Comparison of ENCODE assay signal across 11 mouse cellular contexts in the genomic region with DNA sequence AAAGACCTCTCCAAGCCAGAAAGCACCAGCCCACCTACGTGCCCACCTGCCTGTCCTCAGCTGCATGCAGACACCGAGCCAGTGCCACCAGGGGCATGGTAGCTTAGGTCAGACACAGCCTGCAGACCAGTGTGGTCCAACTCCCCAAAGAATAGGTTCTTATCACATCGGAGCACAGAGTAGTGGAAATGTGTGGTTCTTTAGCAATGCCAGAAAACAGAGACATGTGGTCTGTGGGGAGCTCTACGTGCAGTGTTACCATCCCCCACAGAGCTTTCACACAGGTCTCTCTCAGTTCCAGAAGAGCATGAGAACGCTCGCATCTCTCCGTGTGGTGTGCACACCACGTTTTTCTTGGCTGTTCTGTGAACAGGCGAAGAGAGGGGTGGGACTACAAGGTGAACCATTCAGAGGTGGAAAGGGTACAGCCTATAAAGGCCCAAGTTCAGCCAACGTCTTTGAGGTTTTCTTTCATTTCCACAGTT. TPM values are rescaled to one million over a fixed set of nuclear protein-coding genes. Genes with fewer than 3 reads are reported as not detected.
DNase-seq lines count a peak whose midpoint lies in the region; ATAC-seq and TF ChIP-seq lines count a peak whose summit lies in the region.
"Had no signal": no experiment of that assay in that cellular context is flagged by ENCODE, and none has a peak within 500 bp of the region (broad histone marks: within the 10 kb centered on the region; RNA-seq: fewer than 3 reads in every experiment).

No protein-coding gene starts in this region.

- H3K27ac ChIP-seq in heart, adult 2 months = peak overlapping the region; percentile 72
- H3K27ac ChIP-seq in limb, embryonic 10.5 days = 0 out of 2 replicates have a peak overlapping the region, but pooled peaks have one; percentile 32
- no peak overlapping the region for H3K27ac ChIP-seq in forebrain, embryonic 16.5 days (ENCODE audit: low read length)
- H3K27ac ChIP-seq: midbrain, embryonic 10.5 days had no signal

- TF ChIP-seq CTCF in heart, adult 2 months (IDR thresholded peaks at IDR 0.05) = no peak

- TF ChIP-seq POLR2A in heart, adult 2 months (IDR thresholded peaks at IDR 0.05; ENCODE audit: insufficient read depth, low read depth, low read length) = no peak

- no peaks in the 10 kb centered on the region for H3K27me3 ChIP-seq in heart, adult 2 months (ENCODE audit: control insufficient read depth, insufficient read depth, low read length)
- H3K27me3 ChIP-seq in limb, embryonic 10.5 days (ENCODE audit: low read depth, poor library complexity, severe bottlenecking) = no peaks in the 10 kb centered on the region
- no peaks in the 10 kb centered on the region for H3K27me3 ChIP-seq in forebrain, embryonic 16.5 days (replicated peaks; ENCODE audit: control insufficient read depth, insufficient read depth, low read length)

- DNase-seq in heart, adult 2 months = no peak
- no peak for DNase-seq in heart, postnatal 25 days (ENCODE audit: low spot score)
- no peak for DNase-seq in limb, embryonic 10.5 days (ENCODE audit: low spot score)
- no peak for DNase-seq in ovary, postnatal 14 days (ENCODE audit: low spot score)
- no peak for DNase-seq in gastrocnemius, postnatal 4 days (ENCODE audit: low spot score in 2 of 2)
- DNase-seq: cerebellum, adult 18-20 months; gastrocnemius, postnatal 25 days had no signal

- no peaks in the 10 kb centered on the region for H3K9me3 ChIP-seq in limb, embryonic 10.5 days (replicated peaks)
- H3K9me3 ChIP-seq in forebrain, embryonic 16.5 days (ENCODE audit: control insufficient read depth, low read length) = no peaks in the 10 kb centered on the region
- H3K9me3 ChIP-seq: midbrain, embryonic 10.5 days had no signal

- no peak for TF ChIP-seq EP300 in heart, adult 2 months (IDR thresholded peaks at IDR 0.05; ENCODE audit: insufficient read depth, low read depth, low read length)

- intact Hi-C loops in heart, adult 2 months (cut with DNase I) = no loop called here
- intact Hi-C loops in heart, postnatal 25 days (cut with DNase I) = no loop called here

- peak; percentile 69 for ATAC-seq in CD4-positive, CD25-positive, alpha-beta regulatory T cell, adult 4 months
- peak; percentile 94 for ATAC-seq in megakaryocyte-erythroid progenitor cell, adult 5-6 weeks (replicated peaks; ENCODE audit: low FRiP score, low TSS enrichment, poor library complexity, severe bottlenecking)
- ATAC-seq in forebrain, embryonic 16.5 days = no peak

- WGBS in heart, adult 2 months = 40% methylated on average over 10 of the region's 10 CpGs
- 90% methylated on average over 10 of the region's 10 CpGs for WGBS in limb, embryonic 10.5 days
- 72% methylated on average over 10 of the region's 10 CpGs for WGBS in forebrain, embryonic 16.5 days

- no peaks in the 10 kb centered on the region; the same call in 1 of the 2 replicates for H3K79me2 ChIP-seq in heart, adult 2 months (replicated peaks; ENCODE audit: control insufficient read depth, insufficient read depth, low read length)

- no peak overlapping the region for H3K9ac ChIP-seq in heart, adult 2 months (ENCODE audit: low read depth, low read length)
- H3K9ac ChIP-seq in forebrain, embryonic 16.5 days (replicated peaks; ENCODE audit: low read depth, low read length) = no peak overlapping the region

- peaks cover 2% of the 10 kb centered on the region; the same call in 1 of the 2 replicates for H3K36me3 ChIP-seq in heart, adult 2 months (ENCODE audit: control insufficient read depth, insufficient read depth, low read length)
- H3K36me3 ChIP-seq in limb, embryonic 10.5 days = peaks cover 14% of the 10 kb centered on the region
- H3K36me3 ChIP-seq in forebrain, embryonic 16.5 days (ENCODE audit: control insufficient read depth, insufficient read depth) = no peaks in the 10 kb centered on the region
- H3K36me3 ChIP-seq: midbrain, embryonic 10.5 days had no signal

- H3K4me3 ChIP-seq in heart, adult 2 months = no peak overlapping the region
- no peak overlapping the region for H3K4me3 ChIP-seq in limb, embryonic 10.5 days
- no peak overlapping the region for H3K4me3 ChIP-seq in forebrain, embryonic 16.5 days (replicated peaks; ENCODE audit: low read length)
- H3K4me3 ChIP-seq: midbrain, embryonic 10.5 days had no signal

- no peak overlapping the region for H3K4me2 ChIP-seq in forebrain, embryonic 16.5 days (ENCODE audit: low read length)

- H3K4me1 ChIP-seq in heart, adult 2 months (ENCODE audit: control insufficient read depth, insufficient read depth, low read length) = peaks cover 26% of the 10 kb centered on the region
- H3K4me1 ChIP-seq in limb, embryonic 10.5 days = peaks cover 2% of the 10 kb centered on the region; the same call in 1 of the 2 replicates
- H3K4me1 ChIP-seq in forebrain, embryonic 16.5 days (replicated peaks; ENCODE audit: control insufficient read depth, insufficient read depth, low read length) = no peaks in the 10 kb centered on the region

RNA-seq across cellular contexts. Expression of a gene that starts 59.3 kb away (rescaled TPM):
- total RNA-seq in heart, adult 2 months (2021) = 10 to 100 TPM; 12.9 to 17.0 TPM
- polyA plus RNA-seq in heart, adult 2 months (2012; rRNA removed) = 6.0 and 6.6 TPM in 2 replicates
- total RNA-seq in heart, postnatal 25 days (2021) = 10 to 100 TPM; 14.0 to 16.7 TPM
- 10 to 100 TPM; 54.2 to 66.6 TPM for polyA plus RNA-seq in CD4-positive, CD25-positive, alpha-beta regulatory T cell, adult 4 months (2017; shearing (Covaris generic))
- polyA plus RNA-seq in limb, embryonic 10.5 days (2016; fragmentation: Nextera tagmentation; extraction: Ambion mirVana) = 13.3 and 14.2 TPM in 2 replicates
- 7.7 and 14.0 TPM in 2 replicates for total RNA-seq in megakaryocyte-erythroid progenitor cell, adult 5-6 weeks (2014; fragmentation: Nextera tagmentation)
- 3.9 and 9.6 TPM in 2 replicates for total RNA-seq in megakaryocyte-erythroid progenitor cell, adult 5-6 weeks (2017)
- 1.8 and 2.3 TPM in 2 replicates for polyA plus RNA-seq in forebrain, embryonic 16.5 days (2015; fragmentation: Nextera tagmentation; extraction: Ambion mirVana)
- 10 to 100 TPM; 33.2 to 41.1 TPM for total RNA-seq in gastrocnemius, postnatal 4 days (2021)
